Mouse (Mus musculus) embryo, embryonic 11 days (tissue): Measurements from ENCODE around the gene 4930432K21Rik.

Source experiments
- DNase-seq: peaks from one replicate; pipeline ENCODE4 v3.0.0-alpha.2; 2015

4930432K21Rik gene

DNA sequence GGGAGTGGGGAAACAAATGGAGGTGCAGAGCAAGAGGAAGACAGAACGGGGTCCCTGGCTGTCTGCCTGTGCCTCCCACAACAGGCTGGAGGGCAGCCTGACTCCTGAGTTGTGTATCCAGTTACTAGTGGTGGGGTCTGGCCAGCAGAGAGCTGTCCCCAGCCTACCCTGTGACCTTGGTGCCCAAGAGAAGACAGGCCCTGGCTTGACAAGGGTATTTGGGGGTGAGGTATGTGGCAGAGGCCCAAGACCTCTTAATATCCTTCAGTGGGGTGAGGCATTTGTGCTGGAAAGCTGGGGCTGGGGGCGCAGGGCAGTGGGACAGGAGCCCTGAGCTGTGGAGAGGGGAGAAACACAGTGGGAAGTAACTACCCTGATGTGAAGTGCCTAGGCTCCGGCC lies 63.4 kb downstream of the 4930432K21Rik start:
- DNase-seq, result no peak

DNA sequence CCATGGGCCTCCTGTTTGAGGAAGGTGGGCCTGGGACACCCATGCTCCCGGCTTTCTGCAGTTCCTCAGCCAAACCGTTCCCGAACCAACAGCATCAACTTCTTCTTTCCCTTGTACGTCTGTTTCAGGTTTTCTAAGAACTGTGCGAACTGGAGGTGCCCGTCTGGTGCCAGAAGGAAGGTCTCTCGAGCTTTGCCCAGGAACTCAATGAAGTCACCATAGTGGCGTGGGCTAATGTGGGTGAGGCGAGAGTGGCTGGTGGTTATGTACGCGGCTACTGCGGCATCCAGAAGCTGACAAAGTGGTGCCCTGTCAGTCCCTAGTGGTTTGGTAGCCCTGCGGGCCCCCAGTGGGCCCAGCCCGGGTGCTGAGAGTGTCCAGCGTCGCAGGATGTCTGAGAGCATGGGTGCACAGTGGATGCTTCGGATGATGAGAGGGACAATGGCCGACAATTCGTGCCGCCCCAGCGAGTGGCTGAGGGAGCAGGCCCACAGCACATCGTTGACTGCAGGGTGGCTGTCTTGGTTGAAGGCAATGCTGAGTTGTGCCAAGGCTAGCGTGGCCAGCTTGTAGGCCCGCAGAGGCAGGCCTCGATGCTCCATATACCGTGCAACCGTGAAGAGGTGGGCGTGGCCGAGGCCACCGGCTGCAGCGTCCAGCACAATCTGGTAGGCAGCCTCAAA lies 64.2 kb downstream of the 4930432K21Rik start:
- DNase-seq, result no peak

DNA sequence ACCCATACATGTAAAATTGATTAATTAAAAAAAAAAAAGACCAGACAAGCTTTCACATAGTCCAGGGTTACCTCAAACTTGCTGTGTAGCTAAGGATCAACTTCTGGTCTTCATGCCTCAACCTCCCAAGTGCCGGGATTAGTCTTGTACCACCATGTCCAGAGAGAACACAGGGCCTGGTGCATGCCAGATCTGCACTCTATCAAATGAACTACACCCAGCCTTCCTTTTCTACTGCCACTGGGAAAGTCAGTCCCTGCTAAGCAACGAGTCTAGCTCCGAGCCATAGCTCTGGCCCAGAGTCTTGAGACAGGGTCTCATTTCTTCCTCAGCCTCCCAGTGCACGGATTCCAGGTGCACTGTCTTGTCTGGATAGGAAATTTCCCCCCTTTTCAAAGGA lies 65.5 kb downstream of the 4930432K21Rik start:
- no peak for DNase-seq

DNA sequence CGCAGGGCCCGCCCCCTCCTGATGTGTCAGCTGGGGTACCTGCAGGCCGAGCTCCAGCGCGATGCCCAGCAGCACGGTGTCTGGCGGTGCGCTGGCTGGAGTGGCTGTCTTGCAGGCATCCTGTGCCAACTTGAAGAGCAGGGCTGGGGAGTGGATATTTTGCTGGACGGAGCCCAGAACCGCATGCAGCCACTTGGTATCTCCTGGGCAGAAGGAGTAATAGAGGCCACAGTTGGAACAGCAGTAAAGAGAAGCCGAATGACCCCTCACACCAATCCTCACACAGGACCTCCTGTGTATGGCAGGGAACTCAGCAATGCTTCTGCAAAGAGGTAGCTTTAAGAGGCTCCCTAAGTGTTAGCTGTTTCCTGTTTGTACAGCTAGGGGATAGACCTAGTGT lies 69.4 kb downstream of the 4930432K21Rik start:
- DNase-seq, result no peak

DNA sequence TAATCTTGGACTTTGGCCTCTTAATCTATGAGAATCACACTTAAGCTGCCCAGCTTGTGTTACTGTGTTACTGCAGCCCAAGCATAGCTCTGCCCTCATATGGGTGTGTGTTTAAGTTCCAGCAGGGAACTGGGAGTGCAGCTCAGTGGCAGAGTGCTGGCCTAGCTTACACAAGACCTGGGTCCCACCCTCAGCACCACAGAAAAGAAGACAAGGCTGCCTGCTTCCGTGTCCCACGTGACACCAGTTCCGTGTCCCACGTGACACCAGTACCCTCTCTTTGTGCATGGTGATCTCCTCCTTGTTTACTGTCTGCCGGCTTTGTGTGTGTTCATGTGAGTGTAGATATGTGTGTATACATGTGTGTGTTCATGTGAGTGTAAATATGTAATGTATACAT lies 70.3 kb downstream of the 4930432K21Rik start:
- DNase-seq, result no peak

DNA sequence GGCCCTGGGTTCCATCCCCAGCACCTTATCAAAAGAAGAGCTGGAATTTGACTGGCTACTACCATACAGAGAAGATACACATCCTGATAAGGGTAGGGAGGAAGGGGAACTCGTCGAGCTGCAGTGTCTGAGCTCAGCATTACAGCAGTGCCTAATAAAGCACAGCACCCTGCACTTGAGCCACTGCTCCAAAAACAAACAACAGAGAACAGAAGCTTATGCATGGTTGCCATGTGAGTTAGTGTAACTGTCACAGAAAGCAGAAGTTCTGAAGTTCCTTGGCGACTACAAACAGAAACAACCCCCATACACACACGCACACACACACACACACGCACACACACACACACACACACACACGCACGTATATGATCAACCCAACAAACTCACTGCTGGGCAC lies 72.3 kb downstream of the 4930432K21Rik start:
- DNase-seq, result no peak
